Mouse (Mus musculus): Measurements from ENCODE around the gene Ier5.

DNA sequence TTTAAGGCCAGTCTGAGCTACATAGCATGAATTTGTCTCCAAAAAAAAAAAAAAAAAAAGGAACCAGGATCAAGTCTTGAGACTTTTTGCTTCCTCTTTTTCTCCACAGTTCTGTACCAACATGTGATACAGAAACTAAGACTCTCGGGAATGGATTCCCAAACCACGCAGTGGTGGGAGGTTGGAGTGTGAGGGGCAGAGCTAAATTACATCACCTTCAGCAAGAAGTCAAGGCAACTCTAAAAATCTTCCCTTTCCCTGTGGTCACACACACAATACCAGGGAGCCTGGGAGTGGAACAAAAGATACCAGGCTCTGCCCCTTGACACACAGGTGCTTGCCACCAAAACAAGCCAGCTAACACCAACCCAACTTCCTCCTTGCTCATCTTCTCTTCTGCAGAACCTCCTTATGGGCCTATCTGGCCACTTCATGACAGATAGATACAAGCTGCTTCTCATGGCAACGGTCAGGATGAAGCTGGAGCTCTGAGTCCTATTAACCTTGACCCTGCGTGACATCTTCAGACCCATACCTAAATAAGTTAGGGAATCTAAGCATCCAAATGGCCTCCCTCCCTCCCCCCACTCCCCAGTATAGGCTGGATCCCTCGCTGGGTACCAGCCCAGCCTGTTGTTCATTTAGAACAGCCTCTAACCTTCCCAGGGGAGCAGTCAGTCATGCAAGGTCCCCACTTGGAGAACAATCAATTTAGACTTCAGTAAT, 28.7 kb downstream of the Ier5 start:
- TF ChIP-seq POLR2A (IDR thresholded peaks at IDR 0.05; ENCODE audit: control insufficient read depth in 1 of 2, insufficient read depth in 1 of 2, low read depth in 1 of 2, low read length in 2 of 2, poor library complexity in 1 of 2) (no peak), TBP (IDR thresholded peaks at IDR 0.05; ENCODE audit: low read depth, low read length) (no peak), MEF2A (IDR thresholded peaks at IDR 0.05; ENCODE audit: extremely low read depth, insufficient replicate concordance, low read depth, low read length, poor library complexity, severe bottlenecking) (no peak), USF1 (IDR thresholded peaks at IDR 0.05; ENCODE audit: low read depth, low read length) (no peak), EP300 (IDR thresholded peaks at IDR 0.05; ENCODE audit: low read depth in 1 of 2, low read length in 2 of 2) (peak; percentile 82 to 91), ZNF384 (IDR thresholded peaks at IDR 0.05; ENCODE audit: low read depth, low read length) (no peak), SMC3 (IDR thresholded peaks at IDR 0.05; ENCODE audit: low read depth, low read length) (no peak), MYC (IDR thresholded peaks at IDR 0.05; ENCODE audit: low read depth, low read length) (peak; percentile 37; the same call in 1 of the 2 replicates), MAFK (IDR thresholded peaks at IDR 0.05; ENCODE audit: borderline replicate concordance, low read depth, low read length) (no peak), NELFE (IDR thresholded peaks at IDR 0.05; ENCODE audit: low read depth, low read length) (no peak), KAT2A (conservative IDR thresholded peaks at IDR 0.05; ENCODE audit: low read depth, low read length) (no peak)

All from MEL (cell line).